Mouse (Mus musculus): ENCODE measurements around the gene Cfdp1.

Cfdp1 gene

DNA sequence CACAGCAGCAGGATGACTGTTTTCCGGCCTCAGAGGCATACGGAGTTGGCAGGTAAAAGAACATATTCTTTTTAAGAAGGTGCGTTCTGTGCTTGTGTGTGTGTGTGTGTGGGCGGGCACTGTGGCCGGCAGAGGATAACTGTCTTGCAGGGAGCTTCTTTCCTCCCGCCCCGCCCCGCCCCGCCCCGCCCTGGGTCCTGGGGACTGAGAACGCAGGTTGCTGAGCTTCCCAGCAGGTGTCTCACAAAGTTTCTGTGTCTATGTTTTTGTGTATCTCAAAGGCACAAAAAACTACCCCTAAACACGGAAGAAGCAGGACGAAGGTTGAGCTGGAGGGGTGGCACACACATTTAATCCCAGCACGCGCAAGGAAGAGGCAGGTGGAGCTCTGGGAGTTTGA lies 84.8 kb downstream of the Cfdp1 start:
- no peak for DNase-seq (ENCODE audit: low spot score)

DNA sequence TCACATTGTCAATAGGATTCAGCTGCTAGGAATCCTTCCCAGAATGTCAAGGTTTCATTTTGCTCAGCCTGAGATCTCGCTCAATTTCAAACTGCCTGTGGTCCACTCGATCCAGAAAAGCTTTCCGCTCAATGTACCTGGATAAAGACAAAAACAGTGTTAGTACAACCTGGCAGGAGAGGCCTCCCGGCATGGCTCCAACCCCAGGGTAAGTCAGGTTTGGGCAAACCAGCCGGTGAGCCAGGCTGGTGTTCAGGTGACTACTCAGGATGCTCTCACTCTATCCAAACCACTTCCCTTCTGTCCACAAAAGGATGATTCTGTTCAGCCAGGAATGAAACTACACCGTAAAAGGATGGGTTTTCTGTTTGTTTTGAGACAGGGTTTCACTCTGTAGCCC lies 85.4 kb downstream of the Cfdp1 start:
- DNase-seq (ENCODE audit: low spot score), result no peak

GRCm38 (mm10) chr8:111765616-111766015 lies 88.5 kb downstream of the Cfdp1 start:
- DNase-seq (ENCODE audit: low spot score), result no peak

DNA sequence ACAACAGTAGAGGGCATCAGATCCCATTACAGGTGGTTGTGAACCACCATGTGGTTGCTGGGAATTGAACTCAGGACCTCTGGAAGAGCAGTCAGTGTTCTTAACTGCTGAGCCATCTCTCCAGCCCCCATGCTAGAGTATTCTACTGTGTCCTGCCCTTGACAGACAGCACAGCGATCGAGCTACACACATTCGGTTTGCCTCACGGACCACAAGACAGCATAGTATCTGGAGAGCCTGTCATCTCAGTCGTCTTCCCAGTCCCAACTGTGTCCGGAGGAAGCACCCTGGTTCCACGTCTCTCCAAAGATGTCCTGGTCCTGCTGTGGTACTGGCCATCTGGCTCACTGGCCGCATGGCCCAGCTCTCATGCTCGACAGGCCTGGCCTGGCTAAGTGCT lies 89.0 kb downstream of the Cfdp1 start:
- no peak for DNase-seq (ENCODE audit: low spot score)

DNA sequence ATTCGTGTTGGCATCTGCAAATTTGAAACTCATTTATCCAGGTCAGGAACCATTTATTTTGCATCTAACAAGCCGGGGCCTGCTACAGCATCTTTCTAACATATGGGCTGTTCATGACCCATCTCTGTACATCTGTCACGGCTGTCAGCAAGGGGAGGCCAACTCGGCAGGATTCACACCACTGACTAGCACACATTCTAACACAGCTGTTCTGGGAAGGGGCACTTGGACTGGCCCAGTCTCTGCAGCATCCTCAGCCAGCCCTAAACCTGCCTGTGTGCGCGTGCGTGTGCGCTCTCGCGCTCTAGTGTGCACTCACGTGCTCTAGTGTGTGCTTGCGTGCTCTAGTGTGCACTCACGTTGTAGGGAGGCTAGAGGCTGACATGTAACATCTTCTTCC lies 93.4 kb downstream of the Cfdp1 start:
- no peak for DNase-seq (ENCODE audit: low spot score)

- no peak for DNase-seq (ENCODE audit: low spot score)
Observed at GRCm38 (mm10) chr8:111758817-111759216, 95.3 kb downstream of the Cfdp1 start.

DNA sequence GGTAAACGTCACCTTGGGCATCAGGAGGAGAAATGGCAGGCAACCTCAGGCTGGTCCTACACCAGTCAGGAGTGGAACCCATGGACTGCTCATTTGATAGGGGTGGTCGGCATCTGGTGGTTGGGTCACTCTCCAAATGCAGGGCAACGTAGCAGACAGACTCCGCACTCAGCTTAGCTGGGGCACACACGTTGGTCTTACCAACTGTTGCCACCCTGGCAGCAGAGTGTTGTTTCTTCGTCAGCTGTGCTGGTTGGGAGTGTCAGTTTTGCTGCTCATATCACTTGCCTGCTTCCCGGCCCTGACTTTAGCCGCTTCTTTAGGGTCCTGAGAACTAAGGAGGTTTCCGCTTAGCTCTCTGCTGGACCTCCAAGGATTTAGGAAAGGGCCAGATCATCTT lies 96.5 kb downstream of the Cfdp1 start:
- DNase-seq (ENCODE audit: low spot score), result no peak

GRCm38 (mm10) chr8:111754736-111755135 lies 99.4 kb downstream of the Cfdp1 start:
- no peak for DNase-seq (ENCODE audit: low spot score)

- DNase-seq (ENCODE audit: low spot score), result no peak
Observed at GRCm38 (mm10) chr8:111754088-111754487, 100.0 kb downstream of the Cfdp1 start.

- no peak for DNase-seq (ENCODE audit: low spot score)
Observed at GRCm38 (mm10) chr8:111748766-111749165, 105.3 kb downstream of the Cfdp1 start.

DNA sequence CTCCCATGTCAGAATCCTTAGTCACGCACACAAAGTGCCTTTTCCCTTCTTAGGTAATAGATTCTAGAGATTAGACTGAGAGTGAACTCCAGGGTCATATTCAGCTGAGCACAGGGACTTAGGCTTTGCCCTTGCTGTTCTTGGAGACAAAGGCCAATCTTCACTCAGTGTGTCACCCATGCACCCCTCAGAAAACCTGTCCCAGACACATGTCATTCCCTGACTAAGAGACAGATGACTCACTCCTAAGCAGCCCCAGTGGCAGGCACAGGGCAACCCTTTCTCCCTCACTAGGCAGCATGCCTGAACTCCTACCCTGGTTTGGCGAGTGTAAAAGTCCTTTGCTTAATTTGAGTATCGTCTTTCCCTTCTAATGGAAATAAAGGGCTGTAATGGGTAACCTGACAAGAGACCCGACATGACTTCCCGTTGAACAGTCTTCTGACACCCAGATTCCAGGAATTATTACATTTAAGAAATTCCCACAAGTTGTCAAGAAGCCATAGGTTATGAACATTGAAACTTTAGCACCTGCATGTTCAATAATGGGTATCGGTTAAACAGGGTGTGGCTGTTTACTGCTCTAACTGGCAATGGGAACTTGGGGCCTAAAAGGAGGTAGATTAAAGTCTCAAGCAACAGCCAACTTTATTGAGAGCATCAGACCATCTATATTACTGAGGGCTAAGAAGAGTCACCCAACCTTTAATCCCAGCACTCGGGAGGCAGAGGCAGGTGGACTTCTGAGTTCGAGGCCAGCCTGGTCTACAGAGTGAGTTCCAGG lies 106.0 kb downstream of the Cfdp1 start:
- DNase-seq (ENCODE audit: low spot score), result no peak

GRCm38 (mm10) chr8:111746582-111747465 lies 107.3 kb downstream of the Cfdp1 start:
- DNase-seq (ENCODE audit: low spot score), result no peak

DNA sequence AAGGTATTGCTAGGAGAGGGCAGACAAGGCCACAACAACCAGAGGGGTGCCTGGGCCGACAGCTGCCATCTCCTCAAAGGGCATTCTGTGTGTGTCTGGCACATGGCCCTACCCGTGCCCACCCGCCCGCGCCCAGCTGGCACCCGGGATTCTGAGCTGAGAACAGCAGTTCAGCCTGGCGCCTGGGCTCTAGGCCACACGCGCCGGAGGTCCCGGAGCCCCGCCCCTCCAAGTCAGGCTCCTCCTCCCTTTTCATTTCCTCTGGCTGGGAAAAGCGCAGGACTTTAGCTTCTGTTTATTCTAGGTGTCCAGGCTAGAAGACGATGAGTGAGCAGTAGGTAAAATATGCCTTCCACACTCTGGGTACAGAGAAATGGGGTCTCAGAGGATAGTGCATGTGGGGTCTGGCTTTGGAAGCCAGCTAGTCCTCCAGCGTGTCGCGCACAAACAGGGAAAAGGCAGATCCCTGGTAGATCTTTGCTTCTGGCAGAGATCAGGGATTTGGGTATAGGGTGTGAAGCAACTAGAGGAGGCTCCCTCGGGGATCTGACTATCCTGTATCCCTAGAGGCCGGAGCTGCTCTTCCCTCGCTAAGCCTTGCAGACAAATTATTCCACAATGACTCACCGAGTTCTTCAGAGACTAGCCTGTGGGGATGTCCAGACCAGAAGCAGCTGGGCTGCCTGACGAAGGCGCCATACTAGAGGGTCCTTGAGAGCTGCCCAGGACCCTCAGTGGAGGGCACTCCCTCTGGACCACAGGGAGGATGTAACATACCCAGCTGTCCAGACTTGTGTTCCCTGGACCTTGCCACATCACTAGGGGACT lies 108.3 kb downstream of the Cfdp1 start:
- peak; percentile 81 for DNase-seq (ENCODE audit: low spot score)

GRCm38 (mm10) chr8:111745086-111745485 lies 109.0 kb downstream of the Cfdp1 start:
- DNase-seq (ENCODE audit: low spot score), result no peak

DNA sequence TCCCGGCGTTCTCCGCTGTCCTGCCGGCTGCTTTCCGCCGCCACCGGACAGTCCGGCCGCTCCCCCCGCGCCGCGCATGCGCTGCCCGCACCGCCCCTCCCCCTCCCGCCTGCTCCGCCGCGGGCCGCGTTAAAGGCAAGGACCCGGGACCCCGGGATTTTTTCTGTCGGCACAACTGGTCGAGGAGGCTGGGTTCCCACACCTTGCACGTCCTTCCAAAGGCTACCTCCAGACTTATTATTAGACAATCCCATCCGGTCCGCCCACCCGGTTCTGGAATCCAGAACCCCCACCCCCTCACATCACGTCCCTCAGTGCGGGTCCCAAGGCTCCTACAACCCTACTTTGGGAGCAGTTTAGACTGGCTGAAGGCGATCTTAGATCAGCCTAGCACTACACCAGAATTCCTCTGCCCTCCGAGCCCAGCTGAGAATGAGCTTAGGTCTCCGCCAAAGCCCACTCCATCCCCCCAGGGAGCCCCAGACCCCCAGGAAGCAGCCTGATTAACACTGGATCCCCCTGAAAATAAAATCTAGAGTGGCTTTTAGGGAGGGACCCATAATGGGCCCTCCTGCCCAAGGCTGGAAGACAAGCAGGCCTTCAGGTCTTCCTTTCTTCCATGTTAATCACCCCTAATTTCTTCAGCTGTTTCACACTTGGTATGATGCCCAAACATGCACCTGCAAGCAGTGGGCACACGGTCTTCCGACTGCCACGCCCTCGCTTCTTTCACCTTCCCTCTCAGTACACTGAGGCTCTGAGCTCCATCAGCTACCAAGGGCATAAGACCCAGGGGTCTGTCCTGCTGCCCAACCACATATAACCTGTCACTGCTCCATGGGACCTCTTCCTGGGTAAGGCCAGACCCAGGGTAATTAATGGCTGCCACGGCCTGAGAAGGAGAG lies 110.0 kb downstream of the Cfdp1 start, which contains the start of gene Bcar1:
Bcar1 (minus strand) TSS at position 18 of the 905 bp plus-strand sequence.
- peak; percentile 72 for DNase-seq (ENCODE audit: low spot score)

GRCm38 (mm10) chr8:111743101-111743791 lies 110.8 kb downstream of the Cfdp1 start:
- DNase-seq (ENCODE audit: low spot score), result no peak

DNA sequence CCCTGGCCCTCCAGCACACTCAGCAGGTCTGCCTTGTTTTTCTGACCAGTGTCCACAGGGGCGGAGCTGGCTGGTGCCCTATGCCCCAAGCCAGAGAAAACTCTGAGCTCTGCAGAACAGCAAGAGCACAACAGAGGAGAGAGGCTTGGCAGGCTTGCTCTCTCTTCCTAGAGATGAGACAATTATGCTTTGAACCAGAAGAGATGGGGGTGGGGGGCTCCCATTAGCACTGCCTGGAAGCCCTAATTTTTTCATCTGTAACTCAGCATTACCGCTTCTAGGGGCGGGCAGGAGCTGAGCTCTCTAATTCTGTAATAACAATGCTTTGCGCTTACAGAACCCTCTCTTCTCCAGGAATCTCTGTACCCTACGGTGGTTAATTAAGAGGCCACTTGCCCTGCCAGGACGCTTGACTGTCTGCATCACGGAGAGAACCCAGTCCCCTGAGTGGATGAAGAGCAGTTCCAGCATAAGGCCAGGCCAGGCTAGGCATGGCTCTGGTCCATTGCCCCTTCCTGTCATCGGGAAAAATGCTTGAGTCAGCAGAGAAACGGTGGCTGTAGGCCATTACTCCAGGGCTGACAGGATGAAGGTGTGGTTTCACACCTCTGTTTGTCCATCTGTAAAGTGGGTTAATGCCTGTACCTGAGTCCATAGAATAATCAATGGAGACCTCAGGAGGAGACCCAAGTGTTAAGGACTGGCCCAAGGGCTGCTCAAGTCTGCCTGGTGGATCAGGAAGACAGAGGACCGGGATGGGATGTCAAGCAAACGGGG lies 111.6 kb downstream of the Cfdp1 start:
- DNase-seq (ENCODE audit: low spot score), result no peak

- no peak for DNase-seq (ENCODE audit: low spot score)
Observed at GRCm38 (mm10) chr8:111741556-111741955, 112.5 kb downstream of the Cfdp1 start.

GRCm38 (mm10) chr8:111740994-111741393 lies 113.1 kb downstream of the Cfdp1 start:
- DNase-seq (ENCODE audit: low spot score), result no peak

DNA sequence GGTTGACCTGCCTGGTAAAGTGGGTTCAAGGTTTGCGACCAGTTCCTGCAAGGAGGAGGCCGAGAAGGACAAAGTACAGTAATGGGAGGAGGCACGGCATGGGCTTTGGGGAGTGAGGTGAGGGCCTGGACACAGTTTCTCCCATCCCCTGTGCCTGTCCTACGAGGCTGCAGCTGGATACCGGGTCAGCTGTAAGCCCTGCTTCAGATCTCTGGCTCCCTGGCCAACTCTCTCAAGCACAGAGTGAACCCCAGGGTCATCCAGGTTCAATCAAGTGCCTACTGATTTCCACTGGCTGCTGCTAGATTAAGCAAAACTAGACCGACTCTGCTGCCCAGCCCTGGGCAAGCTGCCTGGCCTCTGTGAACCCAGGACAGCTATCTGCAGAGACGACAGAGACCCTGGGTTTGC lies 113.8 kb downstream of the Cfdp1 start:
- no peak for DNase-seq (ENCODE audit: low spot score)
